Mouse (Mus musculus) hindbrain, embryonic 16.5 days (tissue): ENCODE data around the gene Spryd3. TPM values are rescaled to one million over a fixed set of nuclear protein-coding genes. Genes with fewer than 3 reads are reported as not detected.

Experiments used
- ATAC-seq: fragments of 200-750 bp; cut with Nextera tagmentation; 2 replicates; pipeline ENCODE4 v1.8.0; 2017; ENCODE audit warnings: moderate TSS enrichment, moderate library complexity
- H3K27ac ChIP-seq: fragments of 300-500 bp; sonication (generic); 2 replicates; pipeline ENCODE4 v1.5.1; 2014; ENCODE audit warnings: low read depth, mild to moderate bottlenecking, control low read depth, low read length, moderate library complexity
- H3K27me3 ChIP-seq: fragments of 300-500 bp; sonication (generic); replicated peaks from 2 replicates; pipeline ENCODE4 v1.6.1; 2014; ENCODE audit warnings: low read length; ENCODE audit not compliant: control insufficient read depth, insufficient read depth
- H3K36me3 ChIP-seq: fragments of 300-500 bp; sonication (generic); 2 replicates; pipeline ENCODE4 v1.6.1; 2014; ENCODE audit warnings: mild to moderate bottlenecking, low read length, moderate library complexity, mixed read lengths; ENCODE audit not compliant: control insufficient read depth, insufficient read depth
- H3K4me1 ChIP-seq: fragments of 300-500 bp; sonication (generic); 2 replicates; pipeline ENCODE4 v1.6.1; 2014; ENCODE audit warnings: low read depth, low read length; ENCODE audit not compliant: control insufficient read depth, insufficient read depth
- H3K4me2 ChIP-seq: fragments of 300-500 bp; sonication (generic); 2 replicates; pipeline ENCODE4 v1.6.1; 2014; ENCODE audit warnings: mild to moderate bottlenecking, low read length, control low read depth, moderate library complexity
- H3K4me3 ChIP-seq: fragments of 300-500 bp; sonication (generic); 2 replicates; pipeline ENCODE4 v1.5.1; 2014; ENCODE audit warnings: mild to moderate bottlenecking, low read length, control low read depth, moderate library complexity
- H3K9ac ChIP-seq: fragments of 300-500 bp; sonication (generic); 2 replicates; pipeline ENCODE4 v1.6.1; 2014; ENCODE audit warnings: low read depth, mild to moderate bottlenecking, control low read depth, low read length, moderate library complexity
- H3K9me3 ChIP-seq: fragments of 300-500 bp; sonication (generic); 2 replicates; pipeline ENCODE4 v1.6.1; 2014; ENCODE audit warnings: mild to moderate bottlenecking, low read length, moderate library complexity; ENCODE audit not compliant: control insufficient read depth
- WGBS: fragments of 180-500 bp; shearing (Covaris S2); extraction: QIAGEN DNeasy Blood & Tissue Kit; methylation state at CpG from one replicate; pipeline ENCODE4 v1.1.7; 2014; 5-methylcytosine and 5-hydroxymethylcytosine counted together
- polyA plus RNA-seq: library from polyadenylated mRNA; unstranded; fragments of >200 nt; fragmentation: Nextera tagmentation; extraction: Ambion mirVana; gene quantifications from 2 replicates; pipeline ENCODE4 v1.2.1, GENCODE M21; 2015

Gene Spryd3
- polyA plus RNA-seq, 1 experiment from 2014 or later, result 108 TPM

- Histone ChIP-seq H3K27me3 (no peaks in the 10 kb centered on the region; the same call in none of the 2 replicates), H3K4me2 (no peak overlapping the region; the same call in 1 of the 2 replicates), H3K9ac (no peak overlapping the region; the same call in 1 of the 2 replicates), H3K4me3 (no peak overlapping the region), H3K9me3 (no peaks in the 10 kb centered on the region), H3K4me1 (peaks cover 45% of the 10 kb centered on the region), H3K36me3 (peaks cover 26% of the 10 kb centered on the region), H3K27ac (no peak overlapping the region)
- ATAC-seq, result no peak
- 50% methylated on average over 5 of the region's 5 CpGs for WGBS
Measured at GRCm38 (mm10) chr15:102099260-102099659, 36.8 kb downstream of the Spryd3 start.

DNA sequence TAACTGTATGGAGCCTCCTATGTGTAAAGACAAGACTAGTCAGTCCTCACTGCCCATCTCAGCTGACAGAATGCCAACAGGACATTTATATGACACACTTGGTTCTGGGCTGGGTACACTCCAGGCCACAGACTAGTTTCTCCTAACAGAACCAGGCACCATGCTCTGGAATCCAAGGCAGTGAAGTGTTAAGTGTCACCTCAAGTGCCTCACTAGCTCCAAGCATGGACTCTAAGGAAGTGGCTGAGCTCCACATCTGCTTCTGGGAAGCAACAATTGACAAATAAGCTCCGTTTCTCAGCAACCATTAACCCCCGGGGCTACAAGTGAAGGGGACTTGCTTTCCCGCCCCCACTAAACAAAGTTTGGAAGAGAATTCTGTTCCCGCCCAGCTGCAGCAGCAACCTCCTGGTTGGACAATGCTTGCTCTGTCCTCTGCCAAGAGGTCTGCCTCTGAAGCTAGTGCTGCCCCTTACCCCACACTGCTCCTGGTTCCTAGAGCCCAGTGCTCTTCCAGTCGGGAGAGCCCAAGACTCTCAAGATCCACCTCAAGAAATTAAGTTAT lies 38.0 kb downstream of the Spryd3 start:
- Histone ChIP-seq H3K4me2 (no peak overlapping the region), H3K9ac (no peak overlapping the region), H3K27ac (no peak overlapping the region), H3K36me3 (peaks cover 37% of the 10 kb centered on the region), H3K9me3 (no peaks in the 10 kb centered on the region), H3K4me3 (no peak overlapping the region), H3K4me1 (peaks cover 34% of the 10 kb centered on the region), H3K27me3 (no peaks in the 10 kb centered on the region; the same call in none of the 2 replicates)
- WGBS, result 24% methylated on average over 5 of the region's 5 CpGs
- no peak for ATAC-seq

DNA sequence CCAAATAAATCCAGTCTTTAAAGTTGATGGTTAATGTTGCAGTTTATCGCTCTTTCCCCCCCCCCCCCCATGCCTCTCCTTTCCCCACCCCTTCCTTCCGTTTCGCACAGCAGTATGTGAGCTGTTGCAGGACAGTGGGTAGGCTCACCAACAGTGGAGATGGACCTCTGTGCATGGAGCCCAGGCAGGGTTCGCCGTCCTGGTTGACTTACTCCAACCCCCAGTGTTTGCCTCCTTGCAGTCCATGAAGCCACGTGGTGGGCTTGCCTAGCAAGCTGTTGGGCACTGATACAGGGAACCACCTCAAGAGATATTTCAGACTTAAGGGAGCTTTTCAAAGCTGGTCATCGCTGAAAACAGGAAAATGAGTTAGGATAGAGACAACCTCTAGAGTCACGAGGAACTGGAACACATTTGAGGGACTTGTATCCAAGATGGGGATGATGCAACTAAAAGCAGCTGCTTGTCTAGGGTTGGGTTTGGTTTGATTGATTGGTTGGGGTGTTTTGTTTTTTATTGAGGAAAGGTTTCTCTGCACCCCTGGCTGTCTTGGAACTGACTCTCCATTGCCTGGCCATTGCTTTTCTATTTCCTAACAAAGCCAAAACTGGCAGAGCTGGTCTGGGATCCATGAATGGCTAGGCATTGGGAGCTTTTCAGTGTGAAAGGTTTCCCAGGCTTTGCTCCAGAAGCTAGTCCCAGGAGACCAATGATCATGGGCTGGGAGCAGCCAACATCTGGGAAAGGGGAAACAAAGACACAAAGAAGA lies 38.7 kb downstream of the Spryd3 start:
- H3K27me3 ChIP-seq, result no peaks in the 10 kb centered on the region; the same call in 1 of the 2 replicates
- 81% methylated on average over 8 of the region's 8 CpGs for WGBS
- no peak overlapping the region for H3K4me2 ChIP-seq
- peaks cover 28% of the 10 kb centered on the region for H3K4me1 ChIP-seq
- no peak for ATAC-seq
- H3K9ac ChIP-seq, result no peak overlapping the region
- H3K9me3 ChIP-seq, result no peaks in the 10 kb centered on the region
- H3K27ac ChIP-seq, result no peak overlapping the region
- H3K36me3 ChIP-seq, result peaks cover 45% of the 10 kb centered on the region
- no peak overlapping the region for H3K4me3 ChIP-seq

DNA sequence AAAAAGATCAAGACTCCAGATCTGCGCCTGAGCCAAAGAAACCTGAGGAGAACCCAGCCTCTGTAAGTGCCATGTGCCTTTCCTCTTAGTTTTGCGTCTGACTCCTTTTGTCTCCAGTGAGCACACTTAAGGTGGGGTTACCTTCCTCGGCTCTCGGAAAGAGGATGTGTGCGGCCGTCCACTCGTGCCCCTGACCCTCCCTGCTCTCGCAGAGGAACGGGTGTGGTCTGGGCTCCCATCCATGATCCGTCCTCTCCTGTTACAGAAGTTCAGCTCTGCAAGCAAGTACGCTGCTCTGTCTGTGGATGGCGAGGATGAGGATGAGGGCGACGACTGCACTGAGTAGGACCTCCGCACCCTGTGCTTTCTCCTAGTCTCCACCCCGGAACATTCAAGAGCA lies 41.0 kb downstream of the Spryd3 start:
- Histone ChIP-seq H3K4me1 (peaks cover 9% of the 10 kb centered on the region; the same call in 1 of the 2 replicates), H3K36me3 (peaks cover 59% of the 10 kb centered on the region), H3K27me3 (no peaks in the 10 kb centered on the region), H3K9me3 (no peaks in the 10 kb centered on the region), H3K9ac (no peak overlapping the region), H3K4me3 (no peak overlapping the region), H3K4me2 (no peak overlapping the region), H3K27ac (no peak overlapping the region)
- ATAC-seq, result no peak
- 89% methylated on average over 16 of the region's 16 CpGs for WGBS

DNA sequence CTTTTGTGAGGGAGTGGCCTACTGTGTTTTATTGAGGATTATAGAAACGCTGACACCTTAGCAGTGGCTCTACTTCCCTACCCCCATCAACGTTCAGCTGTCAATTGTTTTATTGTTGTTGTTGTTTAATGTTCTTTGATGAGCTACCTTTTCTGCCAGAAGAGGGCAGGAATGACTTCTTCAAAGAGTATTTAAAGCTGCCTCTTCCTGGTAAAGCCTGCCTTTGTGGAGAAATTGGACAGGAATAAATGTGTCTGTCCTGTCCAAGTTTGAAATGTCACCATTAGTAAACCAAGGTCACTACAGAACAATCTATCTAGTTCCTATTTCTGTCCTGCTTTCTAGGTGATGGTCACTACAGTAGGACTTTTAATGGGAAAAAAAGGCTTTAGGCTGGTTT lies 41.9 kb downstream of the Spryd3 start:
- WGBS, result 73% methylated on average over 2 of the region's 2 CpGs
- Histone ChIP-seq H3K36me3 (peaks cover 66% of the 10 kb centered on the region), H3K4me1 (peaks cover 7% of the 10 kb centered on the region; the same call in 1 of the 2 replicates), H3K9ac (no peak overlapping the region), H3K27ac (no peak overlapping the region), H3K4me2 (no peak overlapping the region), H3K4me3 (no peak overlapping the region), H3K9me3 (no peaks in the 10 kb centered on the region), H3K27me3 (no peaks in the 10 kb centered on the region)
- no peak for ATAC-seq

GRCm38 (mm10) chr15:102092222-102092621 lies 43.8 kb downstream of the Spryd3 start:
- WGBS, result 93% methylated on average over 4 of the region's 4 CpGs

GRCm38 (mm10) chr15:102091688-102092087 lies 44.3 kb downstream of the Spryd3 start:
- H3K36me3 ChIP-seq, result peaks cover 74% of the 10 kb centered on the region
- no peak overlapping the region for H3K27ac ChIP-seq
- no peaks in the 10 kb centered on the region for H3K27me3 ChIP-seq
- H3K4me3 ChIP-seq, result no peak overlapping the region
- no peak overlapping the region for H3K4me2 ChIP-seq
- 77% methylated on average over 1 of the region's 1 CpGs for WGBS
- no peak overlapping the region for H3K9ac ChIP-seq
- H3K9me3 ChIP-seq, result no peaks in the 10 kb centered on the region
- H3K4me1 ChIP-seq, result no peaks in the 10 kb centered on the region
- no peak for ATAC-seq

More at GRCm38 (mm10) chr15:102092222-102092621, 43.8 kb downstream of the Spryd3 start:
- no peaks in the 10 kb centered on the region for H3K27me3 ChIP-seq
- H3K9me3 ChIP-seq, result no peaks in the 10 kb centered on the region
- no peak for ATAC-seq
- H3K4me1 ChIP-seq, result no peaks in the 10 kb centered on the region
- no peak overlapping the region for H3K27ac ChIP-seq
- no peak overlapping the region for H3K4me3 ChIP-seq
- H3K4me2 ChIP-seq, result no peak overlapping the region
- H3K9ac ChIP-seq, result no peak overlapping the region
- H3K36me3 ChIP-seq, result peaks cover 73% of the 10 kb centered on the region

- no peak for ATAC-seq
- H3K4me2 ChIP-seq, result no peak overlapping the region
- no peaks in the 10 kb centered on the region for H3K27me3 ChIP-seq
- no peaks in the 10 kb centered on the region for H3K9me3 ChIP-seq
- WGBS, result 91% methylated on average over 12 of the region's 12 CpGs
- no peak overlapping the region for H3K9ac ChIP-seq
- no peak overlapping the region for H3K27ac ChIP-seq
- peaks cover 77% of the 10 kb centered on the region for H3K36me3 ChIP-seq
- H3K4me1 ChIP-seq, result no peaks in the 10 kb centered on the region
- H3K4me3 ChIP-seq, result no peak overlapping the region
Measured at GRCm38 (mm10) chr15:102091063-102091679, 44.9 kb downstream of the Spryd3 start.

- no peak overlapping the region for H3K27ac ChIP-seq
- WGBS, result 88% methylated on average over 12 of the region's 12 CpGs
- H3K9me3 ChIP-seq, result no peaks in the 10 kb centered on the region
- no peak overlapping the region for H3K4me2 ChIP-seq
- H3K9ac ChIP-seq, result no peak overlapping the region
- ATAC-seq, result no peak
- H3K4me1 ChIP-seq, result no peaks in the 10 kb centered on the region
- no peak overlapping the region for H3K4me3 ChIP-seq
- peaks cover 76% of the 10 kb centered on the region for H3K36me3 ChIP-seq
- no peaks in the 10 kb centered on the region for H3K27me3 ChIP-seq
Measured at GRCm38 (mm10) chr15:102089914-102090585, 46.0 kb downstream of the Spryd3 start.
